Mouse (Mus musculus): Measurements from ENCODE around the gene Astn2. TPM values are rescaled to one million over a fixed set of nuclear protein-coding genes. Genes with fewer than 3 reads are reported as not detected.

Gene Astn2
- polyA plus RNA-seq, 1 experiment from 2014 or later = 0.17 TPM

DNA sequence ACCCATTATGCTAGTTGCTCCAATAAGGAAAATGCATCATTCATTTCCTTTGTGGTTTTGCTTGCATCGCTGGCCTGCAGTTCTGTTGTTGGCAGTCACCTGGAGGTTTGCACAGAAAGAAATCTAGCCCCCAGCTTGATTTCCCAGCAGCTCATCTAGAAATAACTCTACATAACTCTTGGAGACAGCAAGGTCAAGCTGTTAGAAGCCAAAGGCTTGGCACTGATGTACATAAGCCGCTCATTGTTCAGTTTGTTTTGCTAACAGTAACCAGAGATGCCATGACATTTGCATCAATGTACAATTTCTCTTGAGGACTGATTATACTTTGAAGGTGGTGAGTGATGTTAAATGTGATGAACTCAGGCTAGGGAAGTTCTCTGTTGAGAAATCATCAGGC lies 583.3 kb downstream of the Astn2 start:
- no peak overlapping the region for H3K4me3 ChIP-seq (ENCODE audit: low read length)
- 60% methylated on average over 2 of the region's 2 CpGs for WGBS
- no peak overlapping the region for H3K27ac ChIP-seq (ENCODE audit: low read length)
- ATAC-seq = no peak
- H3K27me3 ChIP-seq (replicated peaks; ENCODE audit: control insufficient read depth, insufficient read depth, low read length) = no peaks in the 10 kb centered on the region
- no peak overlapping the region for H3K9ac ChIP-seq (ENCODE audit: low read depth, low read length)
- H3K36me3 ChIP-seq (ENCODE audit: control insufficient read depth, insufficient read depth, low read length) = no peaks in the 10 kb centered on the region
- no peaks in the 10 kb centered on the region for H3K9me3 ChIP-seq (ENCODE audit: control insufficient read depth, low read length)
- no peak overlapping the region for H3K4me2 ChIP-seq (ENCODE audit: low read depth, low read length)
- H3K4me1 ChIP-seq (ENCODE audit: control insufficient read depth, insufficient read depth, low read length) = no peaks in the 10 kb centered on the region

DNA sequence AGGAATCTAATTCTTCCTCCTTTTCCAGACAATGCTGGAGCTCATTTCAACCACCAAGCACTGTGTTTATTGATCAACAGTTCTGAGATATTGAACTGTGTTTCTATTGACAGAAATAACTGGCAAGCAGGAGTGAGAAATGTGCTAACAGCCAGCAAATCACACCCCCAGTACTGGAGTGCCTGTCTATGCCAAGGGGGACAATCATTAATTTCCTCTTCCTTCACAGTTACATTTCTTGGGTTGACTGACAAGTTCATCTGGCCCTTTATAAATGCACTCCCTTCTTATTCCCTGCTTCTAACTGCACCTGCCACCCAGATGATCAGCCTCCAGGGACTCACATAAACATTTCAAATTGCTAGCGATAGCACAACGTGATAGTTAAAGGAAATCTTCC lies 584.2 kb downstream of the Astn2 start:
- Histone ChIP-seq H3K9me3 (ENCODE audit: control insufficient read depth, low read length) (no peaks in the 10 kb centered on the region), H3K36me3 (ENCODE audit: control insufficient read depth, insufficient read depth, low read length) (no peaks in the 10 kb centered on the region), H3K27me3 (replicated peaks; ENCODE audit: control insufficient read depth, insufficient read depth, low read length) (no peaks in the 10 kb centered on the region), H3K4me2 (ENCODE audit: low read depth, low read length) (no peak overlapping the region), H3K27ac (ENCODE audit: low read length) (no peak overlapping the region), H3K4me1 (ENCODE audit: control insufficient read depth, insufficient read depth, low read length) (no peaks in the 10 kb centered on the region), H3K9ac (ENCODE audit: low read depth, low read length) (no peak overlapping the region), H3K4me3 (ENCODE audit: low read length) (no peak overlapping the region)
- 55% methylated on average over 2 of the region's 2 CpGs for WGBS
- no peak for ATAC-seq

- Histone ChIP-seq H3K27me3 (replicated peaks; ENCODE audit: control insufficient read depth, insufficient read depth, low read length) (no peaks in the 10 kb centered on the region), H3K4me2 (ENCODE audit: low read depth, low read length) (no peak overlapping the region), H3K4me3 (ENCODE audit: low read length) (no peak overlapping the region), H3K9me3 (ENCODE audit: control insufficient read depth, low read length) (no peaks in the 10 kb centered on the region), H3K27ac (ENCODE audit: low read length) (no peak overlapping the region), H3K4me1 (ENCODE audit: control insufficient read depth, insufficient read depth, low read length) (no peaks in the 10 kb centered on the region), H3K36me3 (ENCODE audit: control insufficient read depth, insufficient read depth, low read length) (no peaks in the 10 kb centered on the region), H3K9ac (ENCODE audit: low read depth, low read length) (no peak overlapping the region)
- ATAC-seq = no peak
- 30% methylated on average over 3 of the region's 3 CpGs for WGBS
These were observed 584.6 kb downstream of the Astn2 start for GRCm38 (mm10) chr4:65819835-65820234.

DNA sequence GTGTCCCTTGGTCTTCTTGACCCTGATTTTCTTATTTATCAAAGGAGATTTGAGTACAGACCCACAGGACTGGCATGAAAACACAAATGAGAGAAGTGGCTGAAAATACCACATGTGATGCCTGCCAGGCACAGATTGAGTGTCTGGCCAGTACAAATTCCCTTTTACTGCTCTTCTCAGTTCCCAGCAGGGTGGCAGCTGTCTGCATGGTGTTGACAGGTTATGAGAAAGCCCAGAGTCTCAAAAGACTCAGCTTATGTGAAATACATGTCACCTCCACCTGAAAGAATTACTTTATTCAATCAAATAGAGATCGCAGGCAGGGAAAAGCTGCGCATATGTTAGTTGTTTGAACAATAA lies 590.3 kb downstream of the Astn2 start:
- WGBS = 75% methylated on average over 2 of the region's 2 CpGs

GRCm38 (mm10) chr4:65813500-65814175 lies 590.8 kb downstream of the Astn2 start:
- Histone ChIP-seq H3K4me2 (ENCODE audit: low read depth, low read length) (no peak overlapping the region), H3K9ac (ENCODE audit: low read depth, low read length) (no peak overlapping the region), H3K36me3 (ENCODE audit: control insufficient read depth, insufficient read depth, low read length) (no peaks in the 10 kb centered on the region), H3K4me1 (ENCODE audit: control insufficient read depth, insufficient read depth, low read length) (no peaks in the 10 kb centered on the region), H3K27ac (ENCODE audit: low read length) (no peak overlapping the region), H3K27me3 (replicated peaks; ENCODE audit: control insufficient read depth, insufficient read depth, low read length) (no peaks in the 10 kb centered on the region), H3K9me3 (ENCODE audit: control insufficient read depth, low read length) (no peaks in the 10 kb centered on the region), H3K4me3 (ENCODE audit: low read length) (no peak overlapping the region)
- WGBS = 81% methylated on average over 1 of the region's 1 CpGs
- ATAC-seq = no peak

More for the DNA sequence above, 590.3 kb downstream of the Astn2 start:
- no peaks in the 10 kb centered on the region for H3K9me3 ChIP-seq (ENCODE audit: control insufficient read depth, low read length)
- H3K4me1 ChIP-seq (ENCODE audit: control insufficient read depth, insufficient read depth, low read length) = no peaks in the 10 kb centered on the region
- H3K27ac ChIP-seq (ENCODE audit: low read length) = no peak overlapping the region
- no peak overlapping the region for H3K9ac ChIP-seq (ENCODE audit: low read depth, low read length)
- H3K4me3 ChIP-seq (ENCODE audit: low read length) = no peak overlapping the region
- H3K27me3 ChIP-seq (replicated peaks; ENCODE audit: control insufficient read depth, insufficient read depth, low read length) = no peaks in the 10 kb centered on the region
- ATAC-seq = no peak
- H3K36me3 ChIP-seq (ENCODE audit: control insufficient read depth, insufficient read depth, low read length) = no peaks in the 10 kb centered on the region
- no peak overlapping the region for H3K4me2 ChIP-seq (ENCODE audit: low read depth, low read length)

DNA sequence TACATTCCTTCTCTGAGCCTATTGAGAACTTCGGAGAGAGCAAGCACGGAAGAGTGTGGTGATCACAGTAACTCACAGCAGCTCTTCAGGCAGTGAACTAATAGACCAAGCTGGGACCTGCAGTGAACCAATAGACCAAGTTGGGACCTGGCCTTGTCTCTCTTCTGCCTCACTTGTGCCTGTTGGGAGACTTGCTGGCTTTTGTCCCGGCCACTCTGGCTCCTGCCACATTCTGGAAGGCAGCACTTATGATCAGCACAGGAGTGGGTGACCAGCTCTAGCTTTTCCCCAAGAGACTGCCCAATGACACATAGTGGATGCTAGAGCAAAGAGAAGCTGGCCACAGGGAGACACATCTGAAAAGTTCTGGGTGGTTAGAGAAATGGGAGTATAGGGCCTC lies 597.1 kb downstream of the Astn2 start:
- H3K4me3 ChIP-seq (ENCODE audit: low read length) = no peak overlapping the region
- H3K9me3 ChIP-seq (ENCODE audit: control insufficient read depth, low read length) = no peaks in the 10 kb centered on the region
- no peaks in the 10 kb centered on the region for H3K36me3 ChIP-seq (ENCODE audit: control insufficient read depth, insufficient read depth, low read length)
- no peak overlapping the region for H3K4me2 ChIP-seq (ENCODE audit: low read depth, low read length)
- H3K27ac ChIP-seq (ENCODE audit: low read length) = no peak overlapping the region
- ATAC-seq = no peak
- H3K27me3 ChIP-seq (replicated peaks; ENCODE audit: control insufficient read depth, insufficient read depth, low read length) = no peaks in the 10 kb centered on the region
- WGBS = 85% methylated on average over 3 of the region's 3 CpGs
- H3K4me1 ChIP-seq (ENCODE audit: control insufficient read depth, insufficient read depth, low read length) = no peaks in the 10 kb centered on the region
- no peak overlapping the region for H3K9ac ChIP-seq (ENCODE audit: low read depth, low read length)

DNA sequence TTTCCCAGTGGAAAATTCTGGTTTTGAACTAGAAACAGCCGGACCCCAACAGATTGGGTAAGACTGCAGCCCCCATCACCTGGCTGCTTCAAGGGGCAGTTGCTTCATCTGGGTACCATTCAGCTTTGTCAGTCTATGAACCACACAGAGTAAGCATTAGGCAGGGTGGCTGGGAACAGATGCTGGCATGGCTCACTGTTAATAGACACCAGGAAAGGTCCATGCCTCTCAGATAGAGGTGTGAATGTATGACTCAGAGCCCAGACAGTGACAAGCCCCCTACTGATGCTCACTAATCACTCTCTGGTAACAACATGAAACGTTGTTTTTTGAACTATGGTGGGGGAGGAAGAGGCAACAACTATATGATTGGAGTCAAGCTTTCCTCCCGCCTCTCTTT lies 603.2 kb downstream of the Astn2 start:
- no peak for ATAC-seq
- 64% methylated on average over 3 of the region's 3 CpGs for WGBS

GRCm38 (mm10) chr4:65791051-65791450 lies 613.4 kb downstream of the Astn2 start:
- no peak overlapping the region for H3K9ac ChIP-seq (ENCODE audit: low read depth, low read length)
- H3K4me3 ChIP-seq (ENCODE audit: low read length) = no peak overlapping the region
- H3K4me1 ChIP-seq (ENCODE audit: control insufficient read depth, insufficient read depth, low read length) = no peaks in the 10 kb centered on the region
- H3K27me3 ChIP-seq (replicated peaks; ENCODE audit: control insufficient read depth, insufficient read depth, low read length) = no peaks in the 10 kb centered on the region
- ATAC-seq = no peak
- H3K36me3 ChIP-seq (ENCODE audit: control insufficient read depth, insufficient read depth, low read length) = no peaks in the 10 kb centered on the region
- no peaks in the 10 kb centered on the region for H3K9me3 ChIP-seq (ENCODE audit: control insufficient read depth, low read length)
- no peak overlapping the region for H3K4me2 ChIP-seq (ENCODE audit: low read depth, low read length)
- no peak overlapping the region for H3K27ac ChIP-seq (ENCODE audit: low read length)

More for the DNA sequence above, 603.2 kb downstream of the Astn2 start:
- no peaks in the 10 kb centered on the region for H3K9me3 ChIP-seq (ENCODE audit: control insufficient read depth, low read length)
- no peak overlapping the region for H3K27ac ChIP-seq (ENCODE audit: low read length)
- H3K27me3 ChIP-seq (replicated peaks; ENCODE audit: control insufficient read depth, insufficient read depth, low read length) = no peaks in the 10 kb centered on the region
- no peak overlapping the region for H3K4me3 ChIP-seq (ENCODE audit: low read length)
- H3K4me1 ChIP-seq (ENCODE audit: control insufficient read depth, insufficient read depth, low read length) = no peaks in the 10 kb centered on the region
- no peak overlapping the region for H3K4me2 ChIP-seq (ENCODE audit: low read depth, low read length)
- H3K9ac ChIP-seq (ENCODE audit: low read depth, low read length) = no peak overlapping the region
- no peaks in the 10 kb centered on the region for H3K36me3 ChIP-seq (ENCODE audit: control insufficient read depth, insufficient read depth, low read length)

GRCm38 (mm10) chr4:65773368-65774010 lies 630.9 kb downstream of the Astn2 start:
- 86% methylated on average over 5 of the region's 5 CpGs for WGBS

DNA sequence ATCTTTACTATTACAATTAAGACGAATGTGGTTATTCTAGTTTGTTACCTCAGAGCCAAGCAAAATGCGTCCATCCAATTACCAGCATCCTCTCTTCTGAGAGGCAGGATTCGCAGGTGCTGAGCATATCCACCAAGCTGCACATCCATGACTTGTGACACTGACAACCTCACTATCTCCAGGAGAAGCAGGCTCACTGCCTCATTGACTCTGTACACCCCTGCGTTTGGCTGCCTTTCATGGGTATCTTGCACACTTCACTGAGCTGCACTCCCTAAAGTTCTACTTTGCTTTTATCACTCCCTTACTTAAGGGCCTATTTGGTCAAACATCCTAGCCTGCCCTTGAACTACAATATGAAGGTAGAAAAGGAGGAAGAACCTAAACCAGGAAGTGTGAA lies 633.5 kb downstream of the Astn2 start:
- no peak overlapping the region for H3K4me2 ChIP-seq (ENCODE audit: low read depth, low read length)
- no peak for ATAC-seq

More at GRCm38 (mm10) chr4:65773368-65774010, 630.9 kb downstream of the Astn2 start:
- no peak overlapping the region for H3K9ac ChIP-seq (ENCODE audit: low read depth, low read length)
- H3K4me2 ChIP-seq (ENCODE audit: low read depth, low read length) = no peak overlapping the region
- no peaks in the 10 kb centered on the region for H3K9me3 ChIP-seq (ENCODE audit: control insufficient read depth, low read length)
- H3K27ac ChIP-seq (ENCODE audit: low read length) = no peak overlapping the region
- ATAC-seq = no peak
- H3K4me1 ChIP-seq (ENCODE audit: control insufficient read depth, insufficient read depth, low read length) = no peaks in the 10 kb centered on the region
- H3K4me3 ChIP-seq (ENCODE audit: low read length) = no peak overlapping the region
- H3K27me3 ChIP-seq (replicated peaks; ENCODE audit: control insufficient read depth, insufficient read depth, low read length) = no peaks in the 10 kb centered on the region
- no peaks in the 10 kb centered on the region for H3K36me3 ChIP-seq (ENCODE audit: control insufficient read depth, insufficient read depth, low read length)

More for the DNA sequence above, 633.5 kb downstream of the Astn2 start:
- H3K9me3 ChIP-seq (ENCODE audit: control insufficient read depth, low read length) = no peaks in the 10 kb centered on the region
- WGBS = 89% methylated on average over 4 of the region's 4 CpGs
- no peak overlapping the region for H3K9ac ChIP-seq (ENCODE audit: low read depth, low read length)
- no peak overlapping the region for H3K4me3 ChIP-seq (ENCODE audit: low read length)
- H3K27ac ChIP-seq (ENCODE audit: low read length) = no peak overlapping the region
- H3K27me3 ChIP-seq (replicated peaks; ENCODE audit: control insufficient read depth, insufficient read depth, low read length) = no peaks in the 10 kb centered on the region
- no peaks in the 10 kb centered on the region for H3K4me1 ChIP-seq (ENCODE audit: control insufficient read depth, insufficient read depth, low read length)
- H3K36me3 ChIP-seq (ENCODE audit: control insufficient read depth, insufficient read depth, low read length) = no peaks in the 10 kb centered on the region
